Mouse (Mus musculus) liver, embryonic 11.5 days (tissue): ENCODE data around the gene Pacsin2. TPM values are rescaled to one million over a fixed set of nuclear protein-coding genes. Genes with fewer than 3 reads are reported as not detected.

Experiments
- ATAC-seq: fragments of 200-750 bp; cut with Nextera tagmentation; replicated peaks from 2 replicates; pipeline ENCODE4 v1.8.0; 2017; ENCODE audit warnings: moderate number of reproducible peaks, mild to moderate bottlenecking, moderate TSS enrichment, moderate library complexity; ENCODE audit not compliant: low FRiP score
- DNase-seq: peaks from one replicate; pipeline ENCODE4 v3.0.0-alpha.2; 2017; ENCODE audit warnings: low spot score
- H3K27ac ChIP-seq: fragments of 300-500 bp; sonication (generic); 2 replicates; pipeline ENCODE4 v1.5.1; 2014; ENCODE audit warnings: mild to moderate bottlenecking, low read depth, low read length, control low read depth
- H3K27me3 ChIP-seq: fragments of 300-500 bp; sonication (generic); replicated peaks from 2 replicates; pipeline ENCODE4 v1.6.1; 2014; ENCODE audit warnings: low read length, mixed read lengths; ENCODE audit not compliant: control insufficient read depth, insufficient read depth
- H3K36me3 ChIP-seq: fragments of 300-500 bp; sonication (generic); 2 replicates; pipeline ENCODE4 v1.6.1; 2014; ENCODE audit warnings: mild to moderate bottlenecking, low read length, moderate library complexity, mixed read lengths; ENCODE audit not compliant: control insufficient read depth, insufficient read depth
- H3K4me1 ChIP-seq: fragments of 300-500 bp; sonication (generic); replicated peaks from 2 replicates; pipeline ENCODE4 v1.6.1; 2014; ENCODE audit warnings: low read length, mixed read lengths; ENCODE audit not compliant: control insufficient read depth, insufficient read depth
- H3K4me2 ChIP-seq: fragments of 300-500 bp; sonication (generic); 2 replicates; pipeline ENCODE4 v1.6.1; 2014; ENCODE audit warnings: mild to moderate bottlenecking, control low read depth, moderate library complexity
- H3K4me3 ChIP-seq: fragments of 300-500 bp; sonication (generic); 2 replicates; pipeline ENCODE4 v1.5.1; 2014; ENCODE audit warnings: low read depth, low read length, control low read depth
- H3K9ac ChIP-seq: fragments of 300-500 bp; sonication (generic); 2 replicates; pipeline ENCODE4 v1.6.1; 2014; ENCODE audit warnings: low read depth, low read length, control low read depth
- H3K9me3 ChIP-seq: fragments of 300-500 bp; sonication (generic); 2 replicates; pipeline ENCODE4 v1.6.1; 2016; ENCODE audit warnings: low read length, inconsistent platforms, mixed read lengths; ENCODE audit not compliant: control insufficient read depth
- WGBS: fragments of 180-500 bp; shearing (Covaris S2); extraction: QIAGEN DNeasy Blood & Tissue Kit; methylation state at CpG from one replicate; pipeline ENCODE4 v1.1.7; 2014; 5-methylcytosine and 5-hydroxymethylcytosine counted together
- polyA plus RNA-seq: library from polyadenylated mRNA; unstranded; fragments of >200 nt; fragmentation: Nextera tagmentation; extraction: Ambion mirVana; gene quantifications from 2 replicates; pipeline ENCODE4 v1.2.1, GENCODE M21; 2014

Pacsin2 gene
- polyA plus RNA-seq, 1 experiment from 2014 or later: 82.9 TPM

DNA sequence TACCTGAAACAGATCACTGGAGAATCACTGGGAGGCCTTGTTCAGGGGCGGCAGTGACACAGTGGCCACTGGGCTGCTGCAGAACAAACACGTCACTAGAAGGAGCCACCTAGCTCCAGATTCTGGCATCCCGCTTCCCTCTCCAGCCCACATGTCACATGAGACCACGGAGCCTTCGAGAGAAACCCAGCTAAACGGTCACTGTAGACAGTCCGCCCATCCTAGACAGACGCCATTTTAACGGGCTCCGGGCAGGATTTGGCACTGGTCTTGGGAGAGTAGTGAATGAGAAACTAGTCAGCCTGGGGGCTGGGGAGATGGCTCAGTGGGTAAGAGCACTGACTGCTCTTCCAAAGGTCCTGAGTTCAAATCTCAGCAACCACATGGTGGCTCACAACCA lies 19.9 kb upstream of the Pacsin2 start:
- Histone ChIP-seq H3K9ac (no peak overlapping the region), H3K4me3 (no peak overlapping the region), H3K36me3 (no peaks in the 10 kb centered on the region), H3K4me2 (no peak overlapping the region), H3K4me1 (no peaks in the 10 kb centered on the region; the same call in 1 of the 2 replicates), H3K27me3 (no peaks in the 10 kb centered on the region), H3K27ac (no peak overlapping the region), H3K9me3 (no peaks in the 10 kb centered on the region)
- no peak for ATAC-seq
- no peak for DNase-seq
- WGBS: 88% methylated on average over 10 of the region's 10 CpGs

DNA sequence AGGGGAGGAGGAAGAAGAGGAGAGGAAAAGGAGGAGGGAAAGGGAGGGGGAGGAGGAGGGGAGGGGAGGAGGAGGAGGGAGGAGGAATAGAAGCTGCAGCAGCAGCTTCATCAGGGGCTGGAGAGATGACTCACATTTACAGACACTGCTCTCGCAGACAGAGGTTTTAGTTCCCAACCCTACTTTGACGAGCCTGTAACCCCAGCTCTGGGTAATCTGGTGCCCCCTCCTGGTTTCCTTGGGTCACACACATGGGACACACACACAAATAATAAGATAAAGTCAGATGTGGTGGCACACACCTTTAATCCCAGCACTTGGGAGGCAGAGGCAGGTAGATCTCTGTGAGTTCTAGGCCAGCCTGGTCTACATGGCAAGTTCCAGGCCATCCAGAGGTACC lies 19.1 kb upstream of the Pacsin2 start:
- H3K4me2 ChIP-seq: no peak overlapping the region
- no peaks in the 10 kb centered on the region for H3K36me3 ChIP-seq
- no peaks in the 10 kb centered on the region; the same call in 1 of the 2 replicates for H3K4me1 ChIP-seq
- ATAC-seq (0 out of 2 replicates have a peak, but pooled peaks have one; percentile 42), DNase-seq (no peak)
- WGBS: 17% methylated on average over 2 of the region's 2 CpGs
- no peaks in the 10 kb centered on the region for H3K9me3 ChIP-seq
- H3K4me3 ChIP-seq: no peak overlapping the region
- no peaks in the 10 kb centered on the region for H3K27me3 ChIP-seq
- H3K9ac ChIP-seq: no peak overlapping the region
- H3K27ac ChIP-seq: no peak overlapping the region

DNA sequence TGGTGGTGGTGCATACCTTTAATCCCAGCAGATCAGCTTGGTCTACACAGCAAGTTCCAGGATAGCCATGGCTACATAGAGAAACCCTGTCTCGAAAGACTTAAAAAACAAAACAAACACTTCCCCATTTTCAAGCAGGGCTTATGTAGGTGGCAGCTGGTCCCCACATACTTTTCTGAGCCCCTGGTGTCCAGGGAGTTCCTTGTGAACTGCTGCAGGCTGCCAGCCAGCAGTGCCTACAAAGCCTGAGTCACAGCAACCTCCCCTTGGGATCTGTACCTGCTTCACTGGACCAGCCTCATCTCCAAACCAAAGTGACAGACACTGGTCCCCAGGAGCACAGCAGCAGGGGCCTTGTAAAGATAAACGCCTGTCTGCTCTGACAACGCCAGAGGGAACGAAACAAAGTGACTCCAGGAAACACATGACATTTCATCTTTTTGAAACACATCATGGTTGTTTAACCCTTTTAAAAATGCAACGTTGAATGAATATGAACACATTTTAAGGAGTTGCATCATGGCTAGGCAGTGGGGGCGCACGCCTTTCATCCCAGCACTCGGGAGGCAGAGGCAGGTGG lies 18.3 kb upstream of the Pacsin2 start:
- Histone ChIP-seq H3K36me3 (no peaks in the 10 kb centered on the region), H3K9me3 (no peaks in the 10 kb centered on the region), H3K9ac (no peak overlapping the region), H3K27ac (no peak overlapping the region), H3K4me2 (no peak overlapping the region), H3K4me1 (no peaks in the 10 kb centered on the region; the same call in 1 of the 2 replicates), H3K27me3 (no peaks in the 10 kb centered on the region), H3K4me3 (no peak overlapping the region)
- ATAC-seq (no peak), DNase-seq (no peak)
- WGBS: 52% methylated on average over 8 of the region's 8 CpGs

DNA sequence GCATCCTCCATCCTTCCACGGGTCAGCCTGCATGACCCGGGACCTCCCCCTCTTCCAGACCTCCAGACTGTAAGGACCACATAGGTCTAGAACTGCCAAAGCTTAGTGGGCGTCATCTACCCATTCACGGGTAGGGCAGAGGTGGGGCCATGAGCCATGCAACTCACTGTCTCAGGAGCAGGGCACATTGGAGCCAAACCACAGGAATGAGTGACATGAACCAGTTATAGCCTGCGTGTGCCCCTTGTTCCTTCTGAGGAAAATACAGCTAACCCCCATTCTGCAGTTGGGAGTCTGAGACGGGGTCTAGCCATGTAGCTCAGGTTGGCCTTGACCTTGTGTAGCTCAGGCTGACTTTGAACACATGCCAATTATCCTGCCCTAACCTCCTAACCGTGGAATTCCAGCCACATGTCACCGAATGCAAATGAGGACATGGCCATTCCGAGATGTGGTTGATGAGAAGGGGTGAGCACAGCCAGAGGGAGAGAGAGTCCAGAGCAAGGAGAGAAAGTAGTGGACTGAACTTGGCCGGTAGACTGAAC lies 16.9 kb upstream of the Pacsin2 start:
- no peaks in the 10 kb centered on the region for H3K36me3 ChIP-seq
- H3K27me3 ChIP-seq: 0 out of 2 replicates have a peak, but pooled peaks cover 2% of the 10 kb centered on the region
- 66% methylated on average over 10 of the region's 10 CpGs for WGBS
- DNase-seq (no peak), ATAC-seq (no peak)
- H3K4me1 ChIP-seq: no peaks in the 10 kb centered on the region; the same call in 1 of the 2 replicates
- H3K4me3 ChIP-seq: no peak overlapping the region
- H3K4me2 ChIP-seq: no peak overlapping the region
- no peak overlapping the region for H3K9ac ChIP-seq
- H3K9me3 ChIP-seq: no peaks in the 10 kb centered on the region
- no peak overlapping the region for H3K27ac ChIP-seq

GRCm38 (mm10) chr15:83479818-83480217 lies 15.4 kb upstream of the Pacsin2 start:
- 87% methylated on average over 4 of the region's 4 CpGs for WGBS
- Histone ChIP-seq H3K4me3 (no peak overlapping the region), H3K27me3 (peaks cover 2% of the 10 kb centered on the region; the same call in 1 of the 2 replicates), H3K4me1 (peaks cover 1% of the 10 kb centered on the region), H3K9me3 (no peaks in the 10 kb centered on the region), H3K36me3 (no peaks in the 10 kb centered on the region), H3K27ac (no peak overlapping the region), H3K4me2 (no peak overlapping the region), H3K9ac (no peak overlapping the region)
- DNase-seq (no peak), ATAC-seq (no peak)

DNA sequence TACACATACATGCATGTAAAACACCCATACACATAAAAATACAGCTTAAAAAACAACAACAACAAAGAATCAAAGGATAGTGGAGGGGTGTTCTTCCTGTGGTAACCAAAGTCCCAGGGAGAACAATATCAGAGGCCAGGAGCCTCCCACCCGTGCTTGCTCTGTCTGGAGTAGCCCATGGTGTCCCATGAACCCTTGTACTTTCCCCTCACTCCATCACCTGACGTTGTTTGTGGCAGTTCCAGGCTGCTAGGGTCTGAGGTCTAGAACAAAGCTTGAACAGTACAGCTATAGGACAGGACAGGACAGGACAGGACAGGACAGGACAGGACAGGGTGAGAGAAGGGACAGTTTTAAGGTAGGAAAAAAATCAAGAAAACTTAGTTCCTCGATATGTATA lies 13.7 kb upstream of the Pacsin2 start:
- Histone ChIP-seq H3K9me3 (no peaks in the 10 kb centered on the region), H3K4me1 (peaks cover 13% of the 10 kb centered on the region), H3K36me3 (no peaks in the 10 kb centered on the region), H3K27ac (no peak overlapping the region), H3K4me3 (no peak overlapping the region), H3K4me2 (no peak overlapping the region), H3K9ac (no peak overlapping the region), H3K27me3 (peaks cover 2% of the 10 kb centered on the region; the same call in 1 of the 2 replicates)
- no peak for ATAC-seq
- no peak for DNase-seq
- WGBS: 77% methylated on average over 3 of the region's 3 CpGs

- Histone ChIP-seq H3K27me3 (peaks cover 2% of the 10 kb centered on the region; the same call in 1 of the 2 replicates), H3K9ac (no peak overlapping the region), H3K4me2 (no peak overlapping the region), H3K4me1 (peaks cover 13% of the 10 kb centered on the region), H3K36me3 (no peaks in the 10 kb centered on the region), H3K4me3 (no peak overlapping the region), H3K27ac (no peak overlapping the region), H3K9me3 (no peaks in the 10 kb centered on the region)
- ATAC-seq (no peak), DNase-seq (no peak)
- WGBS: 67% methylated on average over 12 of the region's 12 CpGs
These were observed 12.3 kb upstream of the Pacsin2 start for GRCm38 (mm10) chr15:83476593-83477273.

DNA sequence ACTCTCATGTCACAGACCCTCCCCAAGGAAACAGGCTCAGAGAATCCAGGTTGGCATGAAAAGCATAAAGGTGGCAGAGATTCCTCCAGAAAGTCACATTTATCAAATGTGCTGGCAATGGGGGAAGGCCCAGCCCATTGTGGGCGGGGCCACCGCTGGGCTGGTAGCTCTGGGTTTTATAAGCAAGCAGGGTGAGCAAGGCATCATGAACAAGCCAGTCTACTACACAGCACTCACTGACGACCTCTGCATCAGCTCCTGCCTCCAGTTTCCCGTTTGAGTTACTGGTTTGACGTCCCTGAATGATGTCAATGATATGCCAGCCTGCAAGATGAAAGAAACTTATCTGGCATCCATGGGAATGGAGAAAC lies 10.0 kb upstream of the Pacsin2 start:
- no peak for DNase-seq
- Histone ChIP-seq H3K9me3 (no peaks in the 10 kb centered on the region), H3K36me3 (no peaks in the 10 kb centered on the region), H3K4me3 (no peak overlapping the region), H3K4me2 (peak overlapping the region; percentile 53), H3K27me3 (peaks cover 2% of the 10 kb centered on the region; the same call in 1 of the 2 replicates), H3K4me1 (peaks cover 13% of the 10 kb centered on the region), H3K9ac (peak overlapping the region; percentile 30; the same call in 1 of the 2 replicates), H3K27ac (no peak overlapping the region)
- peak; percentile 75 for ATAC-seq
- 25% methylated on average over 5 of the region's 5 CpGs for WGBS
